Mouse (Mus musculus): ENCODE measurements around the gene Gpha2. TPM values are rescaled to one million over a fixed set of nuclear protein-coding genes. Genes with fewer than 3 reads are reported as not detected.

Gene Gpha2
- polyA plus RNA-seq, 1 experiment, result not detected

DNA sequence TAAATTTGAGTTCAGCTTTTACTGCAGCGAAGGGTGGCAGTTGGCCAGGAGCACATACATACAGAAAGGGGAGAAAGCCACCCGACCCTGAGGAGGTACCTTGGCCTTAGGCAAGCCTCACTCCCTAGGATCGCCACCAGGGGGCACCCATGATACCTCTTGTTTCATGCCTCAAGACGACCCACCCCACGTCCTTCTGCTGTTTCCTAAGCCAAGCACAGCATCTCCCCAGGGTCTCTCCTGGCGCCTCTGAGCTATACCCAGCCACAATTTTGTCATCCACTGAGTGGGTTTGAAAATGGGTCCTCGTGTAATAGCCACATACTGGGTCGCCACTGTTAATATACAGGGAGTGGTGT lies 42.0 kb downstream of the Gpha2 start:
- Histone ChIP-seq H3K27ac (ENCODE audit: insufficient read depth, low read depth, low read length) (no peak overlapping the region), H3K4me3 (ENCODE audit: insufficient read depth, low read depth, low read length) (no peak overlapping the region), H3K4me1 (ENCODE audit: control insufficient read depth, insufficient read depth, low read length) (peaks cover 5% of the 10 kb centered on the region)
- 14% methylated on average over 8 of the region's 8 CpGs for WGBS
- no peak for TF ChIP-seq POLR2A (IDR thresholded peaks at IDR 0.05; ENCODE audit: insufficient read depth, low read depth, low read length)
- peak; percentile 88 for TF ChIP-seq CTCF (IDR thresholded peaks at IDR 0.05; ENCODE audit: insufficient read depth, low read depth, low read length)

DNA sequence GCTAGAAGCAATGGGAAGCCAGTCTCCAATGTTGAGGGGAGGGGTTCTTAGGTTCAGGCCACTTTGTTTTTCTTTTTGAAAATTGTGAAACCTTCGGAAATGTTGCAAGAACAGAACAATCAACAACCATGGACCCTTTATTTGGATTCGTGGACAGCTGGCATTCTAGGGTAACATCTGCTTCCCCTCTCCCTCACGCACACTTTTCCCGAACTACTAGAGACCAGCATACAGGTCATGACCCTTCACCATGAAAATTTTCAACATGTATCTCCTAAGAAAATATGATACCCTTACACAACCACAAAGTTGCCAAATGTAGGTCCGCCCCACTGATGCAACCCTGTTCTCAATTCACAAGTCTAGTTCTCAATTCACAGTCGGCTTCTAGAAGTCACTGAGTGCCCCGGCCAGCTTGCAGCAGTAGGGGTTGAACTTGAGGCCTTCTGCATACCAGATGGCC lies 42.5 kb downstream of the Gpha2 start:
- no peak overlapping the region for H3K27ac ChIP-seq (ENCODE audit: insufficient read depth, low read depth, low read length)
- no peak overlapping the region for H3K4me3 ChIP-seq (ENCODE audit: insufficient read depth, low read depth, low read length)
- 83% methylated on average over 7 of the region's 7 CpGs for WGBS
- peaks cover 5% of the 10 kb centered on the region for H3K4me1 ChIP-seq (ENCODE audit: control insufficient read depth, insufficient read depth, low read length)
- TF ChIP-seq POLR2A (IDR thresholded peaks at IDR 0.05; ENCODE audit: insufficient read depth, low read depth, low read length) (no peak), CTCF (IDR thresholded peaks at IDR 0.05; ENCODE audit: insufficient read depth, low read depth, low read length) (no peak)

GRCm38 (mm10) chr19:6269798-6270475 lies 43.8 kb downstream of the Gpha2 start:
- Histone ChIP-seq H3K27ac (ENCODE audit: insufficient read depth, low read depth, low read length) (no peak overlapping the region), H3K4me1 (ENCODE audit: control insufficient read depth, insufficient read depth, low read length) (no peaks in the 10 kb centered on the region), H3K4me3 (ENCODE audit: insufficient read depth, low read depth, low read length) (no peak overlapping the region)
- WGBS, result 92% methylated on average over 8 of the region's 8 CpGs
- TF ChIP-seq CTCF (IDR thresholded peaks at IDR 0.05; ENCODE audit: insufficient read depth, low read depth, low read length), result no peak
- no peak for TF ChIP-seq POLR2A (IDR thresholded peaks at IDR 0.05; ENCODE audit: insufficient read depth, low read depth, low read length)

DNA sequence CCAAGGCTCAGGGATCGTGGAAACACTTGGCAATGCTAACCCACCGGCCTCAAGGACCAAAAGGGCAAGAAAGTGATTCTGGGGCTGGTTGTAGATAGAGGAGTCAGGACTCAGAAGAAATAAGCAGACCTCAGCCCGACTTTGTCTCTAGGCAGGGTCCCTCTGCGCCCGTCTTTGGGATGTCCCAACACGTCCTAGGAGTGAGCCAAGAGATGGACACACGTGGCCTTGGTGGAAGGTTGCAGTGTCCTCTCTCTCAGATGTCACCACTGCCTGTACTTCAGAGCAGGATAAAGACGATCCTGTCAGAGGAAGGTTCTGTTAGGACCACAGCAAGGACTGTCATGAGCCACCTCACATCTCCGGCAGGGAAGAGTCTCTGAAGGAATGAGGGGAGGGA lies 44.5 kb downstream of the Gpha2 start:
- H3K27ac ChIP-seq (ENCODE audit: insufficient read depth, low read depth, low read length), result no peak overlapping the region
- no peak overlapping the region for H3K4me3 ChIP-seq (ENCODE audit: insufficient read depth, low read depth, low read length)
- WGBS, result 73% methylated on average over 9 of the region's 9 CpGs
- TF ChIP-seq CTCF (IDR thresholded peaks at IDR 0.05; ENCODE audit: insufficient read depth, low read depth, low read length), result no peak
- no peak for TF ChIP-seq POLR2A (IDR thresholded peaks at IDR 0.05; ENCODE audit: insufficient read depth, low read depth, low read length)
- no peaks in the 10 kb centered on the region for H3K4me1 ChIP-seq (ENCODE audit: control insufficient read depth, insufficient read depth, low read length)

- Histone ChIP-seq H3K4me3 (ENCODE audit: insufficient read depth, low read depth, low read length) (no peak overlapping the region), H3K27ac (ENCODE audit: insufficient read depth, low read depth, low read length) (no peak overlapping the region), H3K4me1 (ENCODE audit: control insufficient read depth, insufficient read depth, low read length) (peaks cover 2% of the 10 kb centered on the region; the same call in 1 of the 2 replicates)
- no peak for TF ChIP-seq CTCF (IDR thresholded peaks at IDR 0.05; ENCODE audit: insufficient read depth, low read depth, low read length)
- TF ChIP-seq POLR2A (IDR thresholded peaks at IDR 0.05; ENCODE audit: insufficient read depth, low read depth, low read length), result no peak
- WGBS, result 58% methylated on average over 8 of the region's 8 CpGs
Measured at GRCm38 (mm10) chr19:6271206-6271605, 45.0 kb downstream of the Gpha2 start.

GRCm38 (mm10) chr19:6272053-6272452 lies 45.9 kb downstream of the Gpha2 start:
- H3K4me3 ChIP-seq (ENCODE audit: insufficient read depth, low read depth, low read length), result no peak overlapping the region
- H3K27ac ChIP-seq (ENCODE audit: insufficient read depth, low read depth, low read length), result no peak overlapping the region
- WGBS, result 83% methylated on average over 7 of the region's 7 CpGs
- TF ChIP-seq CTCF (IDR thresholded peaks at IDR 0.05; ENCODE audit: insufficient read depth, low read depth, low read length) (no peak), POLR2A (IDR thresholded peaks at IDR 0.05; ENCODE audit: insufficient read depth, low read depth, low read length) (no peak)
- H3K4me1 ChIP-seq (ENCODE audit: control insufficient read depth, insufficient read depth, low read length), result peaks cover 4% of the 10 kb centered on the region; the same call in 1 of the 2 replicates

- Histone ChIP-seq H3K27ac (ENCODE audit: insufficient read depth, low read depth, low read length) (no peak overlapping the region), H3K4me1 (ENCODE audit: control insufficient read depth, insufficient read depth, low read length) (peaks cover 7% of the 10 kb centered on the region), H3K4me3 (ENCODE audit: insufficient read depth, low read depth, low read length) (no peak overlapping the region)
- WGBS, result 64% methylated on average over 4 of the region's 4 CpGs
- TF ChIP-seq POLR2A (IDR thresholded peaks at IDR 0.05; ENCODE audit: insufficient read depth, low read depth, low read length), result no peak
- no peak for TF ChIP-seq CTCF (IDR thresholded peaks at IDR 0.05; ENCODE audit: insufficient read depth, low read depth, low read length)
Measured at GRCm38 (mm10) chr19:6272738-6273137, 46.6 kb downstream of the Gpha2 start.

DNA sequence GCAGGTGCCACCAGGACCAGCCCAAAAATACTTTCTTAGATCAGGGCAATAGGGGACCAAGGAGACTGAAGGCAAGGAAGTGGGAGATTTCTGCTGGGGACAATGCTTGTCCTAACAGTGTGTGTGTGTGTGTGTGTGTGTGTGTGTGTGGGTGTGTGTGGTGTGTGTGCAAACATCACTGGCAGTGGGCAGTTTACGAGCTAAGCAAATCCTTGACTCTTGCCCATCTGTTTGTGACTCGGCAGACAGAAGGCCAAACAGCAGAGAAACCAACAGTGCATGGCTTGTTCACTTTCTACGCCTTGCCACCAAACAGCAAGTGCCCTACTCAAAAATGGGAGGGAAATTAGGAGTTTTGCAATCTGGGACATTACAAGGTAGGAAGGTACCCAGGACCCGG lies 47.4 kb downstream of the Gpha2 start:
- WGBS, result 86% methylated on average over 4 of the region's 4 CpGs
- no peak overlapping the region for H3K27ac ChIP-seq (ENCODE audit: insufficient read depth, low read depth, low read length)
- no peak for TF ChIP-seq CTCF (IDR thresholded peaks at IDR 0.05; ENCODE audit: insufficient read depth, low read depth, low read length)
- TF ChIP-seq POLR2A (IDR thresholded peaks at IDR 0.05; ENCODE audit: insufficient read depth, low read depth, low read length), result no peak
- peaks cover 15% of the 10 kb centered on the region for H3K4me1 ChIP-seq (ENCODE audit: control insufficient read depth, insufficient read depth, low read length)
- no peak overlapping the region for H3K4me3 ChIP-seq (ENCODE audit: insufficient read depth, low read depth, low read length)

GRCm38 (mm10) chr19:6273998-6274608 lies 47.9 kb downstream of the Gpha2 start:
- 87% methylated on average over 13 of the region's 13 CpGs for WGBS

More at GRCm38 (mm10) chr19:6273998-6274608, 47.9 kb downstream of the Gpha2 start:
- peaks cover 17% of the 10 kb centered on the region for H3K4me1 ChIP-seq (ENCODE audit: control insufficient read depth, insufficient read depth, low read length)
- no peak overlapping the region for H3K27ac ChIP-seq (ENCODE audit: insufficient read depth, low read depth, low read length)
- no peak overlapping the region for H3K4me3 ChIP-seq (ENCODE audit: insufficient read depth, low read depth, low read length)
- TF ChIP-seq POLR2A (IDR thresholded peaks at IDR 0.05; ENCODE audit: insufficient read depth, low read depth, low read length), result no peak
- no peak for TF ChIP-seq CTCF (IDR thresholded peaks at IDR 0.05; ENCODE audit: insufficient read depth, low read depth, low read length)

Data from olfactory bulb, adult 2 months (tissue).